Mouse (Mus musculus) layer of hippocampus, adult 8-10 months (tissue): ENCODE measurements at regions not wholly inside any gene's neighbourhood (a gene's known extent, or its start where the extent isn't known, plus 50 kb on each side); places are given as distances from the start of the nearest gene placed in this dataset.

Source experiments
- DNase-seq, 2 experiments: peaks; one replicate each; pipeline ENCODE4 v3.0.0; 2022; ENCODE audit warnings: low spot score in 2 of 2

DNA sequence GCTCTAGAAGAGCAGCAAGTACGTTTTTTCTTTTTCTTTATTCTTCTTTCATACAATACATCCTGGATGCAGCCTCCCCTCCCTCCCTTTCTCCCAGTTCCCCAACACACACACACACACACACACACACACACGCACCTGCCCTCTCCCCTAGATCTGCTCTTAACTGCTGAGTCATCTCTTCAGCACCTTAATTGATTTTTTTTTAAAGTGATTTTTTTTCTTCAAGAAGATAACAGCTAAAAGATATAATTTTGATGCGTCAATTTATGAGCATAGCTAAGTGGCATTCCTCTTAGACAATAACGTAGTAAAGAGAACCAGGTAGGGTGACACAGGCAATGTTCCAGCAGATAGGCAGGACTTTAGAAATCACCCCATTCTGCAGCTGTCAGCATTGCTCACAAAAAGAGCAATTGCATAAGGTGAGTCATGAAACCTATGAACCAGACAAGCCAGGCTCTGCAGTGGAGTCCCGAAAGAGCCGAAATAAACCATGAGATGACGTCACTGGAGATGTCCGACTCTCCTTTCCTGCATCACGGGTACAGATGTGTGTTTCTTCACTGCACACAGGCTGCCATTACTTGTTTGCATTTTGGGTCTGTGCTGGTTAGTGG is 63.9 kb upstream of the Tnrc6a start:
- no peak for DNase-seq

DNA sequence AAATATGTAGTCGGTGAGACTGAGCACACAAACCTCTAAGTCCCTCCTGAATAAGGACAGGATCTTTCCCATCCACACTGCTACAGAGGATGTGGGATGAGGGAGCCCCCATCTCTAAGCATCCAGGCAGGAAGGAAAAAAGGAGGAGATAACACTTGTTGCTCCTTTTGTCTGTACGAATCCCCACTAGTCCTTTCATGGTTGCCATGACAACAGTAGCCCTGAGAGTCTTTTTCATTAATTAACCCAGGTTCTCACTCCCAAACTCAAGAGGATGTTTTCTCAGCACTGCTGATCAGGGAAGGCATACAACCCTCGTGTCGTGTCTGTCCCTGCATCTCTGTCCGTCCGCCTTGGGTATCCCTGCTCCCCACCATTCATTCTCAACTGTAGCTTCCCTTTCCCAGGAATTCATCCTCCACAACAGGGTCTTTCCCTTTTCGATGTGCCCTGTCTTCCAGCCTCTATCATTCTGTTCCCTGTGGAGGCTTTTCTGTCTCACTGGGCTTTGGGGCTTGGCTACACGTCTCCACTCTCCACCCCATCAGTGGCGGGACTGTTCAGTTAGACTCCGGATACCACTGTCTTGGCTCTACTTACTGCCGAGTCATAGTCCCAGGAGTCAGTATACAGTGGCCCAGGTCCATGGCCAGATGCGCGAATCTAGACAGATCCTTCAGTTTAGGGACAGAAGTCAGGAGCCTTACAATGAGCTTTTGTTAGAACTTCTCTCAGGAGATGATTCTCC is 60.2 kb upstream of the Tnrc6a start:
- no peak for DNase-seq

DNA sequence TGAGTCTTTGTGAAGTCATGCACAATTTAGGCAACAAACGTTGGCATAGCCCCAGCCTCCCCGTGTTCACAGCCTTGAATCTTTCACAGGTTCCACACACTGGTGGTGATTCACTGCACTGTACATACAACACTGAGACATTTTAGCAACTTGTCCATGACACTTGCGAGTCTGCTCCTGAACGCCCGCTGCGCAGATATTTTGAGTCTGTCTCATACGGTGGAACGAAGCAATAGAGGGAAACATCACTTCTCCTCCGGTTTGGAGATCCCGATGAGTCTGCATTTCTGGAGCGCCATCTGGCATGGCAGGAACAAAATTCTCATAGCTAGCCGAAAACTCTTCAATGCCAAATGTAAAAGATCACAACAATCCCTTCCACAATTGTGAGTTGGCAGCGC is 57.7 kb upstream of the Tnrc6a start:
- peak; percentile 77 to 86 for DNase-seq

DNA sequence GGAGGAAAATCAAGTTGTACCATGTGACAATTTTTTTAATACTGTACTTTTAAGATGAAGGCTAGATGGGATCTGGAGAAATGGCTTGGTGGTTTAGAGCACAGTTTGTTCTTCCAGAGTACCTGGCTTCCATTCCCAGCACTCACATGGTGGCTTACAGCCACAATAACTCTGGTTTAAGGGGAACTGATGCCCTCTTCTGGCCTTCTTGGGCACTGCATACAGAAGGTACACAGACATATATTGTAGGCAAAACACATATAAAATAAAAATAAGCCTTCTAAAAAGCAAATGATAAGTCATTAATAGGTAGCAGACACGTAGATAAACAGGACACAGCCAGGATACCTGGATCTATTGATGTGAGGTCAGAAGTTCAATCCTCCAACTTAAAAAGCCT is 56.3 kb upstream of the Tnrc6a start:
- DNase-seq, result no peak

DNA sequence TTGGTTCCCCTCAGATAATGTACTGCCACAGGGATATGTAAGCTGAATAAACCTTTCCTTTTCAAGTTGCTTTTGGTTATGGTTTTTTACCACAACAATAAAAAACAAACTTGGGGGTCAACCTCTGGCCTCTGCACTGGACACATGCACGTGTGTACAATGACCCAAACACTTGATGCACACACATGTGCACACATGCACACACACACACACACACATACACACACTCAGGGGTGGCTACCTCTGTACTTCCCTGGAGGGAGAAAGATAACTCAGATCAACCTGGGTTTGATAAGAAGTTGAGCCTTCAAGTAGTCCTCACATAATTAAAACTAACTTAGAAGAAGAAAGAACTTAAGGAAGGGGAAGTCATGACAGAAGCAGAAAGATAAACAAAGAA is 55.4 kb upstream of the Tnrc6a start:
- DNase-seq, result no peak

DNA sequence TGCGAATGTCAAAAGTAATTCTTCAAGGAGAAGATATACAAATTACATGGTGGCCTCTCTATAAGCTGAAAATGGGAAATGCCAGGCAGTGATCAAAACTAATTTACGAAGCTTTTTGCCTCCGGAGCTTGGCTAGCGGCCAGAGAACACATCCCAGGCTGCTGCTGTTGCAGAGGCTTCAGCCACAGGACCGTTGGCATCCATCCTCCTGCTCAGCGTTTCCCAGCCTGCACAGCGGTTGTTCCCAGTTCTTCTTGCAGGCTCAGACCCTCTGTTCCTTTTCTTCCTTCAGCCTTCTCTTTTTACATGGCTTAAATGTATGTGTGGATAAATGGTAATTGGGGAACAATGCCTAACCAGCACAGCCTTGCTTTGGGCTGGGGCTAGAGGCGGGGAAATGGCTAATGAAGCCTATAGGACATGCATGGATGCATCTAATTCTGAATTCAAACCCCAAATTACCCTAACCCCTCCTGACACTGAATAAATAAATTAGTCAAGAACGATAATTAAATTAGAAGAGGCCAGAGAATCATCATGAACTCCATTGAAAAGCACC is 54.9 kb upstream of the Tnrc6a start:
- DNase-seq, result peak; percentile 25 to 32

DNA sequence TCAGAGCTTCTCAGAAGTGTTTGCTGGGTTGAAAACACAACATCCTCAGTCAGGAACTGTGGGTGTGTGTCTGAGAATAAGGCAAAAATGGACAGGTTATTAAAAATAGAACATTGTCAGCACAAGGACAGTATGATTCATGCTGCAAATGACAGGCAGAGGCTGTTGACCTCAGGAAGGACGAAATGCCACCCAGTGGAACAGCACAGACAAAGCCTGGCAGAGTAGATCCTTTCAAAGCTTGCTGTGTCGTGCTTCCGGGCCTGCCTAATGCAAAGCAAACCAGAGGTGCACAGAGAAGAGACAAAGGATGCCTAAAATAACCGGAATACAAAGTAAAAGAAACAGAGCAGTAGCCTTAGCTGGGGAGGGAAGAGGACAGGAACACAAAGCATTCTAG is 54.4 kb upstream of the Tnrc6a start:
- DNase-seq, result no peak

DNA sequence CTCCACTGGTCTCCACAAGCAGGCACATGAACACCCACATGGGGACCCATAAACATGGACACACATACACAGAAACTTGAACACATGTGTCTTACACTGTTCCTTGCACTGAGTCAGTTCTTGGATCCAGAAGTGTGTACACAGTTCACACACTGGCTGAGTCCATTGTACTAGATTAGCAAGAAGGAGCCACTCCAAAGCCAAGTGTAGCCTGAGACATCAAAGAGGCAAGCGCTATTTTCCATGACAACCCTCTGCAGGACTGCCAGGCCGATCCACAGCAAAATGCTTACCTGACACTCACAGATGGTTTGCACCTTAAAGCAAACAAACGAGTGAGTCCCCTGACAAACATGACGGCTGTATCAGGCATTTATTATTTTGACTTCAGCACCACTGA is 52.8 kb upstream of the Tnrc6a start:
- no peak for DNase-seq
